30 mouse cellular contexts compared by ENCODE assay signal in the genomic region with DNA sequence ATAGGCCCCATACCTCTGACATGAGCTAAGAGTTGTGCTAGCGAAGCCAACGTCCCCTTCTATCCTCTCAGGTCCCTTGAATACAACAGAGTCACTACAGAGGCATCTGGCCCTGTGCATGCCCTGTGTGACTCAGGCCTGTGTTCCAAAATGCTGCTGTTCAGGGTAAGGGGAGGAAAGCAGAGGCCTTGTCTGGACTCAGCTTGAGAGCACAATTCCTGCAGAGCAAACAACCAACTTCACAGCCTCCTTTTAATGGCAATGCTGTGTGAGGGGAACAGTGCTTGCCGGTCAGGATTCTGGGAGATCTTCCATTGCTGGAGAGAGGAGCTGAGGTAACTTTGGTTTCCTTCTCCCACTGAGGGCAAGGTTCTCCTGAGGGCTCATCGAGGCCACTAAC. TPM values are rescaled to one million over a fixed set of nuclear protein-coding genes. Genes with fewer than 3 reads are reported as not detected.
DNase-seq lines count a peak whose midpoint lies in the region; ATAC-seq and TF ChIP-seq lines count a peak whose summit lies in the region.
"Had no signal": no experiment of that assay in that cellular context is flagged by ENCODE, and none has a peak within 500 bp of the region (broad histone marks: within the 10 kb centered on the region; RNA-seq: fewer than 3 reads in every experiment).

No protein-coding gene starts in this region.

- no peaks in the 10 kb centered on the region for H3K27me3 ChIP-seq in heart, embryonic 10.5 days (ENCODE audit: insufficient read depth, poor library complexity, severe bottlenecking)
- no peaks in the 10 kb centered on the region for H3K27me3 ChIP-seq in heart, embryonic 15.5 days
- H3K27me3 ChIP-seq in forebrain, embryonic 16.5 days (replicated peaks; ENCODE audit: control insufficient read depth, insufficient read depth, low read length), result no peaks in the 10 kb centered on the region
- H3K27me3 ChIP-seq: embryonic facial prominence, embryonic 15.5 days; forebrain, embryonic 13.5 days; intestine, embryonic 15.5 days; limb, embryonic 13.5 days; liver, embryonic 13.5 days; midbrain, embryonic 13.5 days had no signal

- WGBS in heart, embryonic 10.5 days, result 61% methylated on average over 4 of the region's 4 CpGs
- WGBS in heart, embryonic 15.5 days, result 47% methylated on average over 4 of the region's 4 CpGs
- WGBS in forebrain, embryonic 16.5 days, result 72% methylated on average over 4 of the region's 4 CpGs

- no peak for ATAC-seq in heart, embryonic 15.5 days (replicated peaks; ENCODE audit: insufficient number of reproducible peaks, insufficient read depth, low FRiP score, low read depth)
- no peak for ATAC-seq in forebrain, embryonic 16.5 days
- ATAC-seq: forebrain, embryonic 13.5 days; hindbrain, postnatal 0 days; intestine, embryonic 15.5 days; lung, postnatal 0 days; midbrain, embryonic 13.5 days had no signal

- no peak for TF ChIP-seq CTCF in embryonic fibroblast, embryonic 13.5 days (IDR thresholded peaks at IDR 0.05; ENCODE audit: borderline replicate concordance, insufficient read depth, low read length)

- no peak overlapping the region for H3K4me2 ChIP-seq in heart, embryonic 15.5 days
- H3K4me2 ChIP-seq in forebrain, embryonic 16.5 days (ENCODE audit: low read length), result no peak overlapping the region
- H3K4me2 ChIP-seq: embryonic facial prominence, embryonic 15.5 days; forebrain, embryonic 13.5 days; intestine, embryonic 15.5 days; limb, embryonic 13.5 days; liver, embryonic 13.5 days; midbrain, embryonic 13.5 days had no signal

- no peak for TF ChIP-seq POLR2A in embryonic fibroblast, embryonic 13.5 days (IDR thresholded peaks at IDR 0.05; ENCODE audit: low read depth, low read length)

- peak overlapping the region; percentile 20; the same call in 1 of the 2 replicates for H3K9ac ChIP-seq in heart, embryonic 15.5 days
- no peak overlapping the region for H3K9ac ChIP-seq in forebrain, embryonic 16.5 days (replicated peaks; ENCODE audit: low read depth, low read length)
- H3K9ac ChIP-seq: embryonic facial prominence, embryonic 15.5 days; forebrain, embryonic 13.5 days; intestine, embryonic 15.5 days; limb, embryonic 13.5 days; liver, embryonic 13.5 days; midbrain, embryonic 13.5 days had no signal

- no peak overlapping the region for H3K4me3 ChIP-seq in heart, embryonic 10.5 days
- H3K4me3 ChIP-seq in heart, embryonic 15.5 days, result no peak overlapping the region
- no peak overlapping the region for H3K4me3 ChIP-seq in embryonic fibroblast, embryonic 13.5 days (ENCODE audit: insufficient read depth, low read length)
- H3K4me3 ChIP-seq in forebrain, embryonic 16.5 days (replicated peaks; ENCODE audit: low read length), result no peak overlapping the region
- H3K4me3 ChIP-seq: embryonic facial prominence, embryonic 15.5 days; forebrain, embryonic 13.5 days; intestine, embryonic 15.5 days; layer of hippocampus, adult 2 months; left cerebral cortex, adult 2 months; limb, embryonic 13.5 days; liver, embryonic 13.5 days; megakaryocyte, embryonic 14.5 days; midbrain, embryonic 13.5 days had no signal

- DNase-seq in heart, embryonic 10.5 days (ENCODE audit: low spot score), result no peak
- DNase-seq in heart, adult 9 months (ENCODE audit: low spot score in 2 of 2), result no peak
- DNase-seq in heart, postnatal 36 days, result no peak
- peak; percentile 57 for DNase-seq in Muller cell, postnatal 12 days (ENCODE audit: inconsistent ontology term)
- DNase-seq in cerebellum, postnatal 4 days (ENCODE audit: low spot score in 2 of 2), result no peak
- DNase-seq: adrenal gland, postnatal 10 days; B cell, adult 2 months; cerebellum, adult 11 months; cerebellum, adult 9-10 months; kidney, adult 2 months; kidney, postnatal 36 days; liver, embryonic 13.5 days; lung, adult 18-20 months; lung, postnatal 4 days; retina, postnatal 1 day; right cerebral cortex, postnatal 14 days had no signal

- peaks cover 14% of the 10 kb centered on the region for H3K4me1 ChIP-seq in heart, embryonic 10.5 days
- peaks cover 18% of the 10 kb centered on the region for H3K4me1 ChIP-seq in heart, embryonic 15.5 days (replicated peaks)
- H3K4me1 ChIP-seq in embryonic fibroblast, embryonic 13.5 days (ENCODE audit: control insufficient read depth, insufficient read depth, low read length), result peaks cover 15% of the 10 kb centered on the region
- peaks cover 6% of the 10 kb centered on the region for H3K4me1 ChIP-seq in forebrain, embryonic 16.5 days (replicated peaks; ENCODE audit: control insufficient read depth, insufficient read depth, low read length)

- H3K36me3 ChIP-seq in heart, embryonic 10.5 days, result no peaks in the 10 kb centered on the region
- no peaks in the 10 kb centered on the region for H3K36me3 ChIP-seq in heart, embryonic 15.5 days
- no peaks in the 10 kb centered on the region for H3K36me3 ChIP-seq in forebrain, embryonic 16.5 days (ENCODE audit: control insufficient read depth, insufficient read depth)
- H3K36me3 ChIP-seq: embryonic facial prominence, embryonic 15.5 days; intestine, embryonic 15.5 days; limb, embryonic 13.5 days; liver, embryonic 13.5 days; midbrain, embryonic 13.5 days had no signal

- no peaks in the 10 kb centered on the region for H3K9me3 ChIP-seq in heart, embryonic 10.5 days
- no peaks in the 10 kb centered on the region for H3K9me3 ChIP-seq in heart, embryonic 15.5 days (replicated peaks)
- H3K9me3 ChIP-seq in forebrain, embryonic 16.5 days (ENCODE audit: control insufficient read depth, low read length), result no peaks in the 10 kb centered on the region
- H3K9me3 ChIP-seq: embryonic facial prominence, embryonic 15.5 days; forebrain, embryonic 13.5 days; intestine, embryonic 15.5 days; limb, embryonic 13.5 days; liver, embryonic 13.5 days; midbrain, embryonic 13.5 days had no signal

- H3K27ac ChIP-seq in heart, embryonic 10.5 days, result peak overlapping the region; percentile 77
- H3K27ac ChIP-seq in heart, embryonic 15.5 days, result peak overlapping the region; percentile 81
- peak overlapping the region; percentile 50 for H3K27ac ChIP-seq in embryonic fibroblast, embryonic 13.5 days (ENCODE audit: insufficient read depth, low read length)
- no peak overlapping the region for H3K27ac ChIP-seq in forebrain, embryonic 16.5 days (ENCODE audit: low read length)
- H3K27ac ChIP-seq: embryonic facial prominence, embryonic 15.5 days; forebrain, embryonic 13.5 days; hindbrain, postnatal 0 days; intestine, embryonic 15.5 days; left cerebral cortex, adult 2 months; limb, embryonic 13.5 days; liver, embryonic 13.5 days; midbrain, embryonic 13.5 days had no signal

- intact Hi-C loops in heart, postnatal 36 days (cut with DNase I), result no loop called here

RNA-seq across cellular contexts. Expression of gene Stip1, which starts 4.5 kb away (rescaled TPM):
- 320 and 388 TPM in 2 replicates for polyA plus RNA-seq in heart, embryonic 10.5 days (2016; fragmentation: Nextera tagmentation; extraction: Ambion mirVana)
- 168 and 203 TPM in 2 replicates for polyA plus RNA-seq in heart, embryonic 15.5 days (2015; fragmentation: Nextera tagmentation; extraction: Ambion mirVana)
- 100 to 1,000 TPM in 1 of 2 experiments, 10 to 100 TPM in 1; 98.7 to 126 TPM for total RNA-seq in heart, postnatal 36 days (2021)
- polyA plus RNA-seq in embryonic fibroblast, embryonic 13.5 days (2011; ENCODE audit: insufficient read length, low read depth, missing spikeins), result 192 and 195 TPM in 2 replicates
- polyA plus RNA-seq in forebrain, embryonic 16.5 days (2015; fragmentation: Nextera tagmentation; extraction: Ambion mirVana), result 246 and 247 TPM in 2 replicates

RNA-seq across cellular contexts. Expression of gene Macrod1, which starts 12.3 kb away (rescaled TPM):
- 8.0 and 12.4 TPM in 2 replicates for polyA plus RNA-seq in heart, embryonic 10.5 days (2016; fragmentation: Nextera tagmentation; extraction: Ambion mirVana)
- 49.1 and 57.6 TPM in 2 replicates for polyA plus RNA-seq in heart, embryonic 15.5 days (2015; fragmentation: Nextera tagmentation; extraction: Ambion mirVana)
- 100 to 1,000 TPM; 272 to 280 TPM for total RNA-seq in heart, postnatal 36 days (2021)
- polyA plus RNA-seq in embryonic fibroblast, embryonic 13.5 days (2011; ENCODE audit: insufficient read length, low read depth, missing spikeins), result 3.6 and 5.2 TPM in 2 replicates
- polyA plus RNA-seq in forebrain, embryonic 16.5 days (2015; fragmentation: Nextera tagmentation; extraction: Ambion mirVana), result 4.0 and 5.3 TPM in 2 replicates

RNA-seq across cellular contexts. Expression of gene Fermt3, which starts 25.0 kb away (rescaled TPM):
- 10.6 and 22.7 TPM in 2 replicates for polyA plus RNA-seq in heart, embryonic 10.5 days (2016; fragmentation: Nextera tagmentation; extraction: Ambion mirVana)
- polyA plus RNA-seq in heart, embryonic 15.5 days (2015; fragmentation: Nextera tagmentation; extraction: Ambion mirVana), result 6.5 and 18.3 TPM in 2 replicates
- 1 to 10 TPM; 4.2 to 5.9 TPM for total RNA-seq in heart, postnatal 36 days (2021)
- polyA plus RNA-seq in embryonic fibroblast, embryonic 13.5 days (2011; ENCODE audit: insufficient read length, low read depth, missing spikeins), result 0.35 and 1.3 TPM in 2 replicates
- polyA plus RNA-seq in forebrain, embryonic 16.5 days (2015; fragmentation: Nextera tagmentation; extraction: Ambion mirVana), result 3.3 and 3.8 TPM in 2 replicates

RNA-seq across cellular contexts. Expression of gene Trpt1, which starts 48.3 kb away (rescaled TPM):
- polyA plus RNA-seq in heart, embryonic 10.5 days (2016; fragmentation: Nextera tagmentation; extraction: Ambion mirVana), result 11.3 and 16.7 TPM in 2 replicates
- polyA plus RNA-seq in heart, embryonic 15.5 days (2015; fragmentation: Nextera tagmentation; extraction: Ambion mirVana), result 17.4 and 18.0 TPM in 2 replicates
- total RNA-seq in heart, postnatal 36 days (2021), result 10 to 100 TPM; 23.0 to 25.5 TPM
- 4.4 and 5.1 TPM in 2 replicates for polyA plus RNA-seq in embryonic fibroblast, embryonic 13.5 days (2011; ENCODE audit: insufficient read length, low read depth, missing spikeins)
- 12.5 and 17.9 TPM in 2 replicates for polyA plus RNA-seq in forebrain, embryonic 16.5 days (2015; fragmentation: Nextera tagmentation; extraction: Ambion mirVana)
- total RNA-seq: common myeloid progenitor, adult 5-6 weeks had no signal

RNA-seq across cellular contexts. Expression of gene Nudt22, which starts 48.4 kb away (rescaled TPM):
- 23.9 and 25.2 TPM in 2 replicates for polyA plus RNA-seq in heart, embryonic 10.5 days (2016; fragmentation: Nextera tagmentation; extraction: Ambion mirVana)
- 29.9 TPM in 2 replicates for polyA plus RNA-seq in heart, embryonic 15.5 days (2015; fragmentation: Nextera tagmentation; extraction: Ambion mirVana)
- 10 to 100 TPM; 27.0 to 28.9 TPM for total RNA-seq in heart, postnatal 36 days (2021)
- 11.4 and 16.9 TPM in 2 replicates for polyA plus RNA-seq in embryonic fibroblast, embryonic 13.5 days (2011; ENCODE audit: insufficient read length, low read depth, missing spikeins)
- polyA plus RNA-seq in forebrain, embryonic 16.5 days (2015; fragmentation: Nextera tagmentation; extraction: Ambion mirVana), result 15.5 and 16.0 TPM in 2 replicates
